Mouse (Mus musculus): Measurements from ENCODE around the gene Per3.

Gene Per3

GRCm38 (mm10) chr4:150958536-150958935, 85.9 kb downstream of the Per3 start:
- DNase-seq (ENCODE audit: low spot score in 2 of 2): no peak

- DNase-seq (ENCODE audit: low spot score in 2 of 2): no peak
Measured at GRCm38 (mm10) chr4:150957106-150957458, 87.4 kb downstream of the Per3 start.

DNA sequence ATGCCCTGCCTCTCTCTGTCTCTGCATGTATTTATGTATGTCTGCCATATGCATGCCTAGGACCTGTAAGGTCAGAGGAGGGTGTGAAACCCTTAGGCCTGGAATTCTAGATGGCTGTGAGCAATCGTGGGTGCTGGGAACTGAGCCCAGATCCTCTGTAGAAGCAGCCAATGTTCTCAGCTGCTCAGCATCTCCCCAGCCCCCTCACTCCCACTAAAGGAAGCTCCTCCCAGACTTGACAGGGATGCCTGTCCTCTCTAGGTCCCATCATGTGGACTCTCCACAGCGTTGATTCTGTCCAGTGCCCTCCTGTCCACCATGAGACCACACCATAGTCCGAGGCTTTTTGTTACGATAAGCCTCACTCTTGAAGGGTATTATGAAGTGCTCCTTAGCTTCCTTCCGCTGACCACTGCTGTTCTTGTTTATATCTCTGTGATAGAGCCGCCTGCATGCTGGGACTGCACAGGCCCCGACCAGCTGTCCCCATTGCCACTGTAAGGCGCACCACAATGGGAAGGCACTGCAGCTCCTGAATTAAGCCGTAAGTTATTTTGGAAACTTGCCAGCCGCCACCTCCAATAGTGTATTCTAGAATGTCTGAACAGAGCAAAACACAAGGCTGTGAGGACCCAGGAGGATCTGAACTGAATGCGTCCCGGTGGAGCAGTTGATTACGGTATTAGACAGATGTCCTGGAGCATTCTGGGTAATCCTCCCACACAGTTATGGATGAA, 87.9 kb downstream of the Per3 start:
- DNase-seq (ENCODE audit: low spot score in 2 of 2): no peak
